Mouse (Mus musculus): ENCODE data around the gene Fam76a.
A peak's percentile ranks its signal among the peaks of the same experiment; 100 is the strongest.
"Not testable (repeated sequence)": the region's sequence is repeated elsewhere in the genome, so short reads cannot be mapped to it uniquely, and the experiment has no call there.

Gene Fam76a

DNA sequence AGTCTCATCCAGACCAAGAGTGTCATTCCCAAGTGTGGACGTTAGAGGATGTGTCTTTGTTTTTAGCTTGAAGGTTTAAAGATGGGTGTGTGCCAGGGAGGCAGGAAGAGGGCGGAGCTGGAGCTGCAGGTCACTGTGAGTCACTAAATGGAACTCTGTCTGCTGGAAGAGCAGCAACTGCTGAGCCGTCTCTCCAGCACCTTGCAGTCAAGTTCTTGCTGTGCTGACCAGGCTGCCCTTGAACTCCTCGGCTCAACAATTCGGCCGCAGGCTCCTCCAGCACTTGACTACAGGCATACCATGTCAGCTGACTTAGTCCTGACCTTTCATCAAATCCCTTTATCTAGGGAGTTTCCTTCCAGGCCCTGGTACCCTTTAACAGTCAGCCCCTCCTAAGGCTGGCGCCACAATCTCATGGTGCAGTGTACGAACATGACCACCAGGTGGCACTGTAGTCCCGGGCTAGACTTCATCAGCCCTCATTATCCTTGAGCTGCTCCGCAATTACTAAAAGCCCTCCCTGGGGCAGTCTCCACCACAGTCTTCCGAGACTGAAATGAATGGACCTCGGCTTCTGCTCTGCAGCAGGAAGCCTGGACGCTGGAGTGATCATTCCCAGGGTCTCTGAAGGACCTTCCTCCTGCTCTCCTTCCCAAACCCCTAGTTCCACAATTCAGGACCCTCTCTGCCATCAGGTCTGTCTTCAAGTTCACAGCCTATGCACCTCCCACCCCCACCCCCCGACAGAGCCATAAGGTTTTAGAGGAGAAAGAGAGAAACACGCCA lies 23.1 kb upstream of the Fam76a start:
- DNase-seq (ENCODE audit: low read depth, low spot score): peak; percentile 82

DNA sequence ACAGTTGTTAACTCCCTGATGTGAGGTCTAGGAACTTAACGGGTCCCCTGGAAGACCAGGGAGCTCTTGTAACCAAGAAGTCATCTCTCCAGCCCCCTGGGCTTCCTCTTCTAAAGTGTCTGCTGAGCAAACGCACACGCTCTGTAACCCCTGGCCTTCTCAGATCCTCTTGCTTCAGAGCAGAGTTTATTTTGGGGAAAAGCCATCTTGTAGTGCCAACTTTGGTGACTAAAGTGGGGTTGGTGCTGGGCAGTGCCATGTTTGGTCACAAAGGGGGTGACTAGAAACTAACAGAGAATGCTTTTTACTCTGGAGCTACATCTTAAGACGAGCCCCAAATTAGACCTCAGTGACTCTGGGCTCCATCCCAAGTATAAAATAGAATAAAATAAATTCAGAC lies 22.4 kb upstream of the Fam76a start:
- no peak for DNase-seq (ENCODE audit: low read depth, low spot score)

DNA sequence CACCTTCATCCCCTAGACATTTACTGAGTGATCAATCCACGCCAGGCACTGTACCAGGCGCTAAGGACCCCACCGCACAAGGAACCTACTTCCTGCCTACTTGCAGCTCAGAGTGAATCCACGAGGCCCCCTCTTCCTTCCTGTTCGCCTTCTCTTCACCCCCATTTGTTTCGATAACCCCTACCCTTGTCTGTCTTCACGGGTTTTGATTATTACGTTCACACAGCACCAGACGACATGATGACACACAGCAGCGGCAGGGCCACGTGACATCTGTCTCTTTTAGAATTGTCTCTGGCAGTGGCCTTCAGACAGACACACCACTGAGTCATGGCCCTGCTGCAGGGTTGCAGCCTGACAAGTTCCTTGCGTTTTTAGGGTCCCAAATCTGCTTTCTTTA lies 21.7 kb upstream of the Fam76a start:
- no peak for DNase-seq (ENCODE audit: low read depth, low spot score)

DNA sequence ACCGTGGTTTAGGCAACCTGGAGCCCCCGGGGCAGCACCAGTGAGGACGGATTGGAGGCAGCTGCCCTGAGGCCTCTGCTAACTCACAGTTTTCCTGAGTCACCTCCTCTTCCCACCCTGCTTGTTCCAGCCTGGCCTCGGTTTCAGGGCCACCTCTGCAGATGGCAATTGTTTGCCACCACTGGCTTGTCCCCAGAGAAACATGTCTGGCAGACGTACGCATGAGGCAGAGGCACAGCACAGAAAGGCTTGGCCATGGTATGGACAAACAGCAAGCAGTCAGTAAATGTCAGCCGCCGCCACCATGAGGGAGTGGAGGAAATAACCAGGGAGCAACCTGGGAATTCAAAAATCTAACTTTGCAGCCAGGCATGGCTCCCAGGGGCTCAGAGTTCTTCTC lies 20.7 kb upstream of the Fam76a start:
- DNase-seq (ENCODE audit: low read depth, low spot score): no peak

DNA sequence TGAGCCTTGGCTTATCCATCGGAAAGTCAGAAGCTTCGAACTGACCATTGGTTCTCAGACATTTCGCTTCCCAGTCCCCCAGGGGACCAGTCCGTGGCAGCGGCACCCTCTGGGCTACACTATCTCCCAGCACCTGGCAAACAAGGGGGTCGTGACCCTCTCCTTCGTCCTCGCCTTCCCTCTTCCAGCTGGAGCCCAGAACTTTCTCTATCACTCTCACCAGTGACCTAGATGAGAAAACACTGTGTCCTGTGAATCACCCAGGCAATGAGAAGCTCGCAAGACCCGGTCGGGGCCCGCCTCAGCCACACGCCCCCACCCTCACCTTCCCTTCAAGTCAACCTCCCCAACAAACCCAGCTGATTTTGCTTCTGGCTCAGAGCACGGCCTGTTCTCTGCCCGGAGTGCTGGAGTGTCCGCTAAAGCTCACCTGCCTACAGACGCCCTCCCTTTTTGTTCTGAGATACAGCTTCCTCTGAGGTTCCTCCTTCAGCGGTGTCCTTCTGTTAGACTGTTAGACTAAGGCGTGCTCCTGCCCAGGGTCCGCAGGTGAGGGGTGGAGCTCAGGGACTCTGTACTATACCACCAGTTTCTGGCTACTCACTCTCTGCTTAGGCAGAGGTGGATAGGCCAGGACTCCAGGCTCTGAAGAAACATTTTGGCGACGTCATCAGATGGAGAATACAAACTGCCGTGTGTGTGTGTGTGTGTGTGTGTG lies 18.8 kb upstream of the Fam76a start:
- no peak for DNase-seq (ENCODE audit: low read depth, low spot score)

DNA sequence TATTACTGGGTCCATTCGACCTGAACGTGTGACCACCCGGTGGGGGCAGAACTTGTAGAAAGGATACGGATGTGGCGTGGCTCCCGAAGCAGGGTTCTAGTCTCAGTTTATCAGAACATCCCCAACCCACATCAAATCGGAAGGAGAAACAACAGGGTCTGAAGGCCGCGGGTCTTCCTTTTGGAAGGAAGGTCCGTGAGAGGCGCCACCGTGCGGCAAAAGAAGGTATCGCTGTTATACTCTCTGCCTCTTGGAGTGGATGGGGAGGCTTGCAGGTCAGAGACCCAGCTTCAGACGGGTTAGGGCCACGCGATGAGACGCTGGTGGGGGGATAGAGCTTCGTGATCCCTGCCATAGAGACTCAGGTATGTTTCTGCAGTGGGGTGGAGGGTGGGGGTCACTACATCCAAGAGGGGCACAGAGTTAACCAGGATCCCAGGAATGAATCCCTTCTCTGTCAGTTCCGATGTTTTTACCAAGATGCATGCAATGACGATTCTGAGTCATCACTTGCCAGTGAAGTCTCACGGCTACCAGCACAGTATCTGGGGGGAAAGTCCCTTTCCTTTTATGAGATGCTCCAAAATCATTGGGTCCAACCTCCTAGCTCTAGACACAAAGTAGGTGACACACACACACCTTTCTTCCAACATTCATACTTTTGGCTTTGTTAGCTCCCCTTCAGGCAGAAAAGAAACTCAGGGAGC lies 17.2 kb upstream of the Fam76a start:
- no peak for DNase-seq (ENCODE audit: low read depth, low spot score)

DNA sequence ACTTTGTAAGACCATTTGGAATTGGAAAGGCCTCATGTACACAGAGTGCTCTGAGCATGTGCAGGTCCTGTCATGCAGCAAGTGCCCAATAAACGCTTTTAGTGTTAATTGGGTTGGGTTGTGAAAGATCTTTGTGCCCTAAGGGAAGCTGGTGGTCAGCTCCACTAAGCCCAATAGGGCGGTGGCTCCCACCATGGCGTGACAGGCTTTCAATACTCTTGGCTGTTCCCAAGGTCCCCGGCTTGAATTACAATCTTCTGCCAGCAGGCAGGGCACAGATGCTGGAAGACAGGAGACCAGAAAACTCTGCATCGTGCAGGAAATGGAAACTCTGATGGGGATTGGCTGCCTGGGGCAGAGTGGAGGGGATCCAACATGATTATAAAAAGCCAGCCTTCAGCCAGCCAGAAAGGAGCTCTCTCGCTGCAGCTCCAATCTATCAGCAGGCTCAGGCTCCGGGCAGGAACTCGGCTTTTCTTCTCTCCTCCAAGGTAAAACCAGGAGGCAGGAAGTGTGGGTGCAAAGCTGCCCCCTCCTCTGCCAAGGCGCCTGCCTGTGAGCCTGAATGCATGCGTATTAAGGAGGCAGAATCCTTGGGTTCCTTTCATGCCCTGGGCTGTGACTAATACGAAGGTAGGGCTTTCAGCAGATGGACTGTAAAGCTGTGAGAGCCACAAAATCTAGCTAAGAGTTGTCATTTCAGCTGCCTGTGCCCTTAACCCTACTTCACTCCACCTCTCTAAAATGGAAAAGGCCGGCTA lies 16.0 kb upstream of the Fam76a start:
- DNase-seq (ENCODE audit: low read depth, low spot score): no peak

DNA sequence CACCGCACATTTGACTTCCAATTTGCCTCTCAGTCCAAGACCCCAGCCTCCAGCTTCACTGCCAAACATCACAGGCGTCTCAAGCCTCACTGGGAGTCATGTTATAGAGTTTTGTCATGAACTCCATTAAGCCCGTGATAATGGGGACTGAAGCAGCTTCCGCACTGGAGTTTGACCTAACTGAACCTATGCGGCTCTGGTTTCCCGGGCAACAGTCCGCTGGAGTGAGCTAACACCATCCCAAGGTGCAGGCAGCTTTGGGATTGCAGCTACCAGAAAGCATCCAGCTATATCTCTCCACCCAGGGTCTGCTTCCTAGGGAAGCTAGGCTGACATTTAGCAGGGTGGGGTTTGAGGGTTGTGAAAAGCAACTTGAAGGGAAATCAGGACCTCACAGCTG lies 12.3 kb upstream of the Fam76a start:
- DNase-seq (ENCODE audit: low read depth, low spot score): no peak

DNA sequence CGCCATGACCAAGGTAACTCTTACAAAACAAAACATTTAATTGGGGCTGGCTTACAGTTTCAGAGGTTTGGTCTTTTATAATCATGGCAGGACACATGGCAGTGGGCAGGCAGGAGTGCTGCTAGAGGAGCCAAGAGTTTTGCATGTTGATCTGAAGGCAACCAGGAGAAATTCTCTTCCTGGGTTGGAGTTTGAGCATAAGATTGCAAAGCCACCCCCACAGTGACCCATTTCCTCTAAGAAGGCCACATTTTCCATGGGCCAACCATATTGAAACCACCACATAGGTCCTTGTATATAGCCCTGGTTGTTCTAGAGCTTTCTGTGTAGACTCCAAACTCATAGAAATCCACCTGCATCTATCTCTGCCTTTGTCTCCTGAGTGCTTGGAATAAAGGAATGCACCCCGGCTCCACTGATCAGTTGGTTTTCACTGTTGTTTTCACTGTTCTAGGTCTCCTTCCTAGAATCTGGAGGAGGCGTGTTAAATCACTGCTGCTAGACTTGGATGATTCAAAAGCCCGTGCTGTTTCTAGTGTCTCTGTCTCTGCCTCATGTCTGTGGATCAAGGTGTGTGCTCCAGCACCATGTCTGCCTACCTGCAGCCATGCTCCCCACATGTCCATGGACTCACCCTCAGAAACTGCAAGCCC lies 10.5 kb upstream of the Fam76a start:
- no peak for DNase-seq (ENCODE audit: low read depth, low spot score)

DNA sequence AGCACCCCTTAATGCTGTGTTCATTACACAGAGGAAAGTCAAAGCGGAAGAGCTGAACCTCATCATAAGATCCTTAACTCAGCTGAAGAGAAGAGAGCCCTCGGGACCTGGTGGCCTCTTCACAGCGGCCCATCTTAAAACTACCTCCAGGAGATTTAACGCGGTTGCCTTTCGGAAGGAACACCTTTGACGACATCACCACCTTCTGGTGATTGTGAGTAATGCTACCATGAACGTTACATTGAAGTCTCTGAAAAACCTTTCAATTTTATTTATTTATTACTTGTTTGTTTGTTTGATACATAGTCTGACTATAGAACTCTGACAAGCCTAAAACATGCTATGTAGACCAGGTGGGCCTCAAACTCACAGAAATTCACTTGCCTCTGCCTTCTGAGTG lies 8.4 kb upstream of the Fam76a start:
- no peak for DNase-seq (ENCODE audit: low read depth, low spot score)

DNA sequence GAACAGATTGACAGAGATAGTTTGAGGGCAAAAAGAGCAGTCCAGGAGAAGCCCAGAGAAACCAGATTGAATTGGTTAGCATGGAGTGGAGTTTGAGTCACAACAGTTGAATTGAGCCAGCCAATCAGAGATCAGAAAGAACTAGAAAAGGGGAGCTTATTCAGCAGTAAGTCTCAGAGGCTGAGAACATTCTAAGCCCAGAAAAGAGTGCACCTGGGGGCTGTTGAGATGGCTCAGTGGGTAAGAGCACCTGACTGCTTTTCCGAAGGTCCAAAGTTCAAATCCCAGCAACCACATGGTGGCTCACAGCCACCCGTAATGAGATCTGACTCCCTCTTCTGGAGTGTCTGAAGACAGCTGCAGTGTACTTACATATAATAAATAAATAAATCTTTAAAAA lies 4.2 kb upstream of the Fam76a start:
- not testable (repeated sequence) for DNase-seq (ENCODE audit: low read depth, low spot score)

DNA sequence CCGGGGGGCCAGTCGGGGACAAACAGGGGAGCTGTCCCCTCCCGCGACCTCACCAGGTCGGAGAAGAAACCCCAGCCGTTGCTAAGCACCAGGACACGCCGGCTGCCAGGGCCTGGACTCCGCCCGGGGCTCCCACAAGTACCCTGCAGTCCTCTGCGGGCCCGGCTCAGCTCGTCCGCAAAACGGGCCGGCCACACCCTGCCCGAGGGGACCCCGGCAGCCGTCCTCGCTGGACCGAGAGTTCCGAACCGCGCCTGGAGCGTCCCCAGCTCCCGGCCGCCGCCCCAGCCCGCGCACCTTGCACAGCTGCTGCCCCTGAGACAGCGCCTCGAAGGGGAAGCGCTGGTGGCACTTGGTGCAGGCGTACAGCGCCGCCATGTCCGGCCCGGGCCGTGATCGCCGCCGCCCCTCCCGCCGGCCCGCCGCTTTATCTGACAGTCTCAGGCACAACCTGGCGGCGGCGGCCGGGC lies 262 bp downstream of the Fam76a start:
- DNase-seq (ENCODE audit: low read depth, low spot score): no peak

DNA sequence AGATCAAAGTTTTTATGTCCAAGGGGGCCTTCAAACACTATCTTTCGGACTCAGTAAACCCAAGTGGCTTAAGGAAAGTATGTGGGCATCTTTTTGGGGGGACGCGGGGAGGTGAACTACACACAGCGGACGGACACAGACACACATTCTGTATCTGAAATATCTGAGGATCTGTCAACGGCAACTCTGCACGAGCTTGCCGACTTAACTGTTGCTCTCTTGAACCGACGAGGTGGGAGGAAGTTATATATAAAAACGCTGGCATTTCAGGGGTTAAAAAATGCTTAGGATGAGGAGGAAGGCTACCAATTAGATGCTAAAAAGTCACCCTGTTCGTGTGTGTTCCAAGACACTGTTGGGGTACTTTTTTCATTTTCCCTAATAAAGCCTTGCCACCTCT lies 870 bp downstream of the Fam76a start:
- no peak for DNase-seq (ENCODE audit: low read depth, low spot score)

DNA sequence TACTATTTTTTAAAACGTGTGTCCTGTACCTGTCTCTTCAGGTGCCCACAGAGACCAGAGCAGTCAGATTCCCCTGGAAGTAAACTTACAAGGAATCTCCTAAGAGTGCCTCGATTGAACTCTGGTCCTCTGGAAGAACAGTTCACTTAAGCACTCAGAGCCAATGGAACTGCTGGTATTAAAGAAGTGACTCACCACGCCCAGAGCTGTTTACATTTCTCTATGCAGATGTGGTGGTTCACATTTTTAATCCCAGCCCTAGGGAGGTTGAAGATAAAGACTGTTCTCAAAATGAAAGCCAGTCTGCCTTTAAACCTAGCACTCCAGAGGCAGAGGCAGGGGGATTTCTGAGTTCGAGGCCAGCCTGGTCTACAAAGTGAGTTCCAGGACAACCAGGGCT lies 2.2 kb downstream of the Fam76a start:
- DNase-seq (ENCODE audit: low read depth, low spot score): no peak

DNA sequence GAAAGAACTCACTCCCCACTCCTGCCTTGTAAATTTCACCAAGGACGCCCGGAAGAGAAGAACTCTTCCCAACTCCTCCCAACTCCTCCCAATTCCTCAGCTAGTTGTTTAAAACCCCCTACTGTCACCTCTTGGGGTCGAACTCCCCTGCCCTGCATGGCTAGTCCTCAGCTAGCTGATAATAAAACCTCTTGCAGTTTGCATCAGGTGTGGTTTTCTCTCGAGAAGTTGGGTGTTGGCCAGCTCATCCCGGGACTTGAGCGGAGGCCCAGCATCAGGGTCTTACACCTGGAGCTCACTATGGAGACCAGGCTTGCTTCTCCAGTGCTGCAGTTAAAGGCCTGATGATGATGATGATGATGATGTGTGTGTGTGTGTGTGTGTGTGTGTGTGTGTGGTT lies 3.9 kb downstream of the Fam76a start:
- not testable (repeated sequence) for DNase-seq (ENCODE audit: low read depth, low spot score)

DNA sequence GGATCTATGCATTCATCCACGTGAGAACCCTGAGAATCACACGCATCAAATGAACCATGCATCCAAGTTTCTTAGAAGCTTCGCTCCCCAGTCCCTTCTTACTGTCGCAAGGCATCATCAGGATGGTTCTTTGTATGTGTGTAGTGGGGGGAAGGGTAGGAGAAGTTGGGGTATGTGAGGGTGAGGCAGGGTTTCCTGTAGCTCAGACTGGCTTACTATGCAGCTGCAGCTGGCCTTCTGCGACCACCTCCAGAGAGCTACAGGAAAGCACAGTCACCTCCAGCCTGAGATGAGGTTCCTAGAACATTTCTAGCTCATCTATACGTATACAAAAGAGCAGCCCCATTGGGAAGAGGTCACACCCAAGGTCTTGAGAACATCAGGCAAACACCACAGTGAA lies 10.2 kb downstream of the Fam76a start:
- DNase-seq (ENCODE audit: low read depth, low spot score): no peak

DNA sequence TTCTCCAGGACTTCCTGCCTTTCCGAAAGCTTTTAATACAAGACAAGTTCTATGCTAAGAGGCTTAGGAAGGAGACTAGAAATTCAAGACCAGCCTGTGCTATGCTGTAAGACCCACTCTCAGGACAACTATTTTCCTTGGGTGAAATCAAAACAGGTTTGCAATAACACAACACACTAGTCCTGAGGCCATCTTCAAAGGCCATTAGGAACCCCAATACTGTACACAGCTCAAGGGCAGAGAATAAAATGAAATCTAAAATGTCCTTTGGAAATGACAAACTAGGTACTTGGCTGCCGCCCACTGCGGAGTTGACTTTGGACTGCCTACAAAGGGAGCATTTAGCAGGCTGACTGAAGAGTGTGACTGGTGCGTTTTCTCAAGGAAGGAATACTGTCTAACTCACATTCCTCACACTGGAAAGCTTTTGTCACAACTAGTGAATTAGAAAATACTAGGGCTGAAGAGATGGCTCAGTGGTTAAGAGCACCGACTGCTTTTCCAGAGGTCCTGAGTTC lies 16.5 kb downstream of the Fam76a start:
- DNase-seq (ENCODE audit: low read depth, low spot score): no peak

DNA sequence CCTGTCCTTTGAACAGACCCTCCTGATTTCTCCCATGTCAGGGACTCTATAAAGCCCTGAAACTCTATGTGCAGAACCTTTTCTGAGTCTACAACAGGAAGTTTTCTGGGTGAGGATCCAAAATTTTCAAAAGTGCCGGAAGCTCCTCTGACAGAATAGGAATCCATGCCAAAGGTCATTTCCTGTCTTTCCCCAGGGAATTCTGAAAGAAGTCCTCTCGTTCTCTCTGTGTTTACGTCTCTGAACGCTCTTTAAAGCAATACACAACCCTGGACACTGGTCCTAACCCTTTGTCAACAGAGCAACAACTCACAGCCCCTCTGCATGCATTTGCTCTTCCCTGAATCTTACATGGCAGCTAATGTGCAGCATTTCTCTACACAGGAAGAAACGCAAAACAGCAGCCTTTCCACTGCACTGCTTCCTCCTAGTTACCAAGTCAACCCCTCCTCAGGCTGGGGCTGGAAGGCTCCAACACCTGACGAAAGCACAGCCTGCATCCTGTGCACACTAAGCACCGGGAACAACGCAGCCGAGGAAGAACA lies 17.5 kb downstream of the Fam76a start:
- DNase-seq (ENCODE audit: low read depth, low spot score): no peak

DNA sequence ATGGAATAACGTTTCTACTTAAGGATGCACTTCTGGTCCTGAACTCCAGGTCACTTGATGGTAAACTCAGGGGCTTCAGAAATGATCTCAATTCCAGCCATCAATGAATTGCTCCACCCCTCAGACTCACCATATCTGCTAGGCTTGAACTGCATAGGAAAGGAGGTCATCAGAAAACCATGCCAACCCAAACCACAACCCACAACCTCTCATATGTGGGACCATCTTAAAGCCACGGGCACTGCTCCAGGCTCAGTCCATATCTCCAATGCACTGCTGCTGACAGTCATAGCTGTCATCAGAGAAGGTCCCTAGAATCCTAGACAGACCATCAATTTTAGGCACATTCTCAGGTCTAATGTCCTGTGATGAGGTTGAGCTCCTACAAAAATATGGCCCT lies 18.3 kb downstream of the Fam76a start:
- no peak for DNase-seq (ENCODE audit: low read depth, low spot score)

DNA sequence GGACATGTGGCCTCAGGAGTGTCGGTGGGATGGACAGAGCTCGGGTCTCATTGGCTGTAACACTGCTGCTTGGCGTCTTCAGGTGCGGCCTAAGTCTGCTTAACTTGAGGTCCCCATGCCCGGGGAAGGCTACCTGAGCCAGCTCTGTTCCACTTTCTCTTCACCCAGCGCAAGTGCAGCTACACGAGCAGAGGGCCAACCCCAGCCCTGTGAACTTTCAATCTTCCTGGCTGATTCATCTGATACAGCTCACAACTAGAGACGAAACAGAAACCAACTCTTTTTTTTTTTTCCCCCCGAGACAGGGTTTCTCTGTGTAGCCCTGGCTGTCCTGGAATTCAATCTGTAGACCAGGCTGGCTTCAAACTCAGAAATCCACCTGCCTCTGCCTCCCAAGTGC lies 24.2 kb downstream of the Fam76a start:
- no peak for DNase-seq (ENCODE audit: low read depth, low spot score)

DNA sequence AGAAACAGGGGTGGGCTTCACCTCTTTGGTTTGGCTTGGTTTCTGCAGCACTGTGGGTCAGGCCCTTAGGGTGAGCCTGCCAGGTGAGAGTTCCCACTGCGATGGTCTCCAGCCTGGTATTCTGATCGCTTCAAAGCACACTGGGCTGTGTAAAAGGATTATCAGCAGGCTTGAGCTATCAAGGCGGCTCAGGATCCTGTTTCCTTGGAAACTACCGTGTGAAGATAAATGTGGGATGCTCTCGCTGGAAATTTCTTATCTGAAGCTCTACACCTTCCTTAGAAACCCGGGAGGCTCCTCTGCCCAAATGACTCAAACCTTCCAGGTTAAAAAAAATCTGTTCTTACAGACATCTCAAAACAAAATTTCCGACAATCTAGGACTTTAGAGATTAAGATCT lies 28.0 kb downstream of the Fam76a start:
- no peak for DNase-seq (ENCODE audit: low read depth, low spot score)
